Comparison of ENCODE assay signal across 8 mouse cellular contexts in genomic region chr2:121008664-121009007, GRCm38 (mm10). TPM values are rescaled to one million over a fixed set of nuclear protein-coding genes. Genes with fewer than 3 reads are reported as not detected.
DNase-seq lines count a peak whose midpoint lies in the region; ATAC-seq and TF ChIP-seq lines count a peak whose summit lies in the region.

No protein-coding gene starts in this region.

- peaks cover 9% of the 10 kb centered on the region for H3K4me1 ChIP-seq in heart, embryonic 13.5 days
- peaks cover 15% of the 10 kb centered on the region for H3K4me1 ChIP-seq in G1E (ENCODE audit: insufficient read depth, low read depth, low read length)
- peaks cover 6% of the 10 kb centered on the region; the same call in 1 of the 2 replicates for H3K4me1 ChIP-seq in forebrain, postnatal 0 days (ENCODE audit: insufficient read depth)

- peaks cover 28% of the 10 kb centered on the region for H3K36me3 ChIP-seq in heart, embryonic 13.5 days
- H3K36me3 ChIP-seq in G1E (replicated peaks), result peaks cover 49% of the 10 kb centered on the region
- peaks cover 30% of the 10 kb centered on the region for H3K36me3 ChIP-seq in forebrain, postnatal 0 days (ENCODE audit: insufficient read depth)

- no peaks in the 10 kb centered on the region for H3K9me3 ChIP-seq in heart, embryonic 13.5 days
- no peaks in the 10 kb centered on the region for H3K9me3 ChIP-seq in G1E (replicated peaks)
- H3K9me3 ChIP-seq in forebrain, postnatal 0 days (ENCODE audit: low read length), result no peaks in the 10 kb centered on the region

- intact Hi-C loops in heart, postnatal 14 days (cut with DNase I), result no loop called here

- peak overlapping the region; percentile 86 for H3K9ac ChIP-seq in heart, embryonic 13.5 days
- peak overlapping the region; percentile 70 for H3K9ac ChIP-seq in forebrain, postnatal 0 days

- H3K4me2 ChIP-seq in heart, embryonic 13.5 days, result peak overlapping the region; percentile 89
- H3K4me2 ChIP-seq in forebrain, postnatal 0 days (ENCODE audit: low read depth), result peak overlapping the region; percentile 88

- TF ChIP-seq CTCF in G1E (IDR thresholded peaks at IDR 0.05; ENCODE audit: low read depth, low read length), result no peak
- TF ChIP-seq CTCF in forebrain, postnatal 0 days (IDR thresholded peaks at IDR 0.05; ENCODE audit: low read depth), result no peak

- WGBS in heart, embryonic 13.5 days, result under 1% methylated on average over 12 of the region's 12 CpGs
- WGBS in forebrain, postnatal 0 days, result 2% methylated on average over 12 of the region's 12 CpGs

- no peak overlapping the region for H3K27ac ChIP-seq in heart, embryonic 13.5 days (replicated peaks)
- peak overlapping the region; percentile 50; the same call in 1 of the 2 replicates for H3K27ac ChIP-seq in forebrain, postnatal 0 days (ENCODE audit: low read depth, low read length)

- ATAC-seq in heart, embryonic 13.5 days (ENCODE audit: extremely low read depth, insufficient number of reproducible peaks, low FRiP score, low TSS enrichment), result 0 out of 2 replicates have a peak, but pooled peaks have one; percentile 6
- ATAC-seq in G1E (ENCODE audit: extremely low read depth, insufficient number of reproducible peaks, low FRiP score, poor library complexity, severe bottlenecking), result no peak
- peak; percentile 48; the same call in 1 of the 2 replicates for ATAC-seq in forebrain, postnatal 0 days

- no peak for DNase-seq in heart, postnatal 14 days
- peak; percentile 11 for DNase-seq in G1E (ENCODE audit: low spot score)
- DNase-seq in forebrain, postnatal 0 days, result no peak
- DNase-seq in lung, postnatal 10 days, result peak; percentile 5
- no peak for DNase-seq in urinary bladder, postnatal 25 days (ENCODE audit: low spot score)
- no peak for DNase-seq in right cerebral cortex, postnatal 10 days (ENCODE audit: low spot score in 2 of 2)
- no peak for DNase-seq in right cerebral cortex, postnatal 4 days

- no peaks in the 10 kb centered on the region for H3K27me3 ChIP-seq in heart, embryonic 13.5 days (replicated peaks)
- no peaks in the 10 kb centered on the region for H3K27me3 ChIP-seq in G1E (ENCODE audit: insufficient read depth, low read length)
- no peaks in the 10 kb centered on the region for H3K27me3 ChIP-seq in forebrain, postnatal 0 days (ENCODE audit: insufficient read depth, low read length)

- peak overlapping the region; percentile 94 for H3K4me3 ChIP-seq in heart, embryonic 13.5 days
- H3K4me3 ChIP-seq in G1E (ENCODE audit: low read depth, low read length), result peak overlapping the region; percentile 87
- peak overlapping the region; percentile 84 for H3K4me3 ChIP-seq in forebrain, postnatal 0 days (ENCODE audit: low read depth, low read length)

RNA-seq across cellular contexts. Expression of gene Ccndbp1, which starts 0.4 kb away (rescaled TPM):
- polyA plus RNA-seq in heart, embryonic 13.5 days (2015; fragmentation: Nextera tagmentation; extraction: Ambion mirVana), result 37.3 and 38.3 TPM in 2 replicates
- total RNA-seq in heart, postnatal 14 days (2021), result 10 to 100 TPM; 37.3 to 40.9 TPM
- 53.7 and 55.4 TPM in 2 replicates for total RNA-seq in G1E (2014; fragmentation: Nextera tagmentation)
- 66.2 and 70.5 TPM in 2 replicates for total RNA-seq in G1E (2017)
- 8.0 and 14.7 TPM in 2 replicates for polyA plus RNA-seq in G1E (2012)
- 63.3 and 65.8 TPM in 2 replicates for total RNA-seq in forebrain, postnatal 0 days (2014; rRNA removed)
- 82.0 and 85.0 TPM in 2 replicates for polyA plus RNA-seq in forebrain, postnatal 0 days (2015; fragmentation: Nextera tagmentation; extraction: Ambion mirVana)

RNA-seq across cellular contexts. Expression of gene Epb42, which starts 28.2 kb away (rescaled TPM):
- 7.2 and 8.5 TPM in 2 replicates for polyA plus RNA-seq in heart, embryonic 13.5 days (2015; fragmentation: Nextera tagmentation; extraction: Ambion mirVana)
- 1 to 10 TPM; 1.1 to 1.3 TPM for total RNA-seq in heart, postnatal 14 days (2021)
- total RNA-seq in G1E (2014; fragmentation: Nextera tagmentation), result 11.5 and 88.7 TPM in 2 replicates
- 6.2 and 6.3 TPM in 2 replicates for total RNA-seq in G1E (2017)
- 1.0 and 1.1 TPM in 2 replicates for polyA plus RNA-seq in G1E (2012)
- 0.46 TPM in 1 of 2 replicates, not detected in the other for total RNA-seq in forebrain, postnatal 0 days (2014; rRNA removed)
- 0.06 TPM in 1 of 2 replicates, not detected in the other for polyA plus RNA-seq in forebrain, postnatal 0 days (2015; fragmentation: Nextera tagmentation; extraction: Ambion mirVana)

RNA-seq across cellular contexts. Expression of gene Tmem62, which starts 31.8 kb away (rescaled TPM):
- polyA plus RNA-seq in heart, embryonic 13.5 days (2015; fragmentation: Nextera tagmentation; extraction: Ambion mirVana), result 1.9 and 2.3 TPM in 2 replicates
- 1 to 10 TPM; 2.7 to 3.1 TPM for total RNA-seq in heart, postnatal 14 days (2021)
- 16.9 and 22.8 TPM in 2 replicates for total RNA-seq in G1E (2014; fragmentation: Nextera tagmentation)
- 16.7 and 19.5 TPM in 2 replicates for total RNA-seq in G1E (2017)
- polyA plus RNA-seq in G1E (2012), result 1.7 and 2.1 TPM in 2 replicates
- 16.3 and 17.3 TPM in 2 replicates for total RNA-seq in forebrain, postnatal 0 days (2014; rRNA removed)
- 9.3 and 11.6 TPM in 2 replicates for polyA plus RNA-seq in forebrain, postnatal 0 days (2015; fragmentation: Nextera tagmentation; extraction: Ambion mirVana)

RNA-seq across cellular contexts. Expression of gene Ubr1, which starts 38.1 kb away (rescaled TPM):
- polyA plus RNA-seq in heart, embryonic 13.5 days (2015; fragmentation: Nextera tagmentation; extraction: Ambion mirVana), result 18.3 and 21.6 TPM in 2 replicates
- total RNA-seq in heart, postnatal 14 days (2021), result 10 to 100 TPM; 23.6 to 25.2 TPM
- 49.1 and 49.4 TPM in 2 replicates for total RNA-seq in G1E (2014; fragmentation: Nextera tagmentation)
- 27.6 and 33.2 TPM in 2 replicates for total RNA-seq in G1E (2017)
- 19.7 and 26.5 TPM in 2 replicates for polyA plus RNA-seq in G1E (2012)
- total RNA-seq in forebrain, postnatal 0 days (2014; rRNA removed), result 25.5 and 29.8 TPM in 2 replicates
- 14.6 and 25.0 TPM in 2 replicates for polyA plus RNA-seq in forebrain, postnatal 0 days (2015; fragmentation: Nextera tagmentation; extraction: Ambion mirVana)

Comparison
In these comparisons a context has a peak if more than half of its experiments do, and no peak if none do; other contexts are left out.
1. DNase-seq: peak in G1E (single experiment) and lung, postnatal 10 days (single experiment); none in heart, postnatal 14 days (0 of 2), forebrain, postnatal 0 days (single experiment), urinary bladder, postnatal 25 days (single experiment), right cerebral cortex, postnatal 10 days (0 of 2) and right cerebral cortex, postnatal 4 days (single experiment).
2. Peak in every context shown above with its lines, with median percentiles within 50 percentile points of each other: H3K4me3 ChIP-seq.